Mouse (Mus musculus) left cerebral cortex, postnatal 4 days (tissue): ENCODE measurements at regions not wholly inside any gene's neighbourhood (a gene's known extent, or its start where the extent isn't known, plus 50 kb on each side); places are given as distances from the start of the nearest gene placed in this dataset.

Source experiments
- DNase-seq: peaks from one replicate; pipeline ENCODE4 v3.0.0-alpha.2; 2022
- intact Hi-C: fragments of 180-260 bp; cut with DNase I; formaldehyde crosslinking; loops from one replicate; pipeline ENCODE4 v1.15.1; 2025

DNA sequence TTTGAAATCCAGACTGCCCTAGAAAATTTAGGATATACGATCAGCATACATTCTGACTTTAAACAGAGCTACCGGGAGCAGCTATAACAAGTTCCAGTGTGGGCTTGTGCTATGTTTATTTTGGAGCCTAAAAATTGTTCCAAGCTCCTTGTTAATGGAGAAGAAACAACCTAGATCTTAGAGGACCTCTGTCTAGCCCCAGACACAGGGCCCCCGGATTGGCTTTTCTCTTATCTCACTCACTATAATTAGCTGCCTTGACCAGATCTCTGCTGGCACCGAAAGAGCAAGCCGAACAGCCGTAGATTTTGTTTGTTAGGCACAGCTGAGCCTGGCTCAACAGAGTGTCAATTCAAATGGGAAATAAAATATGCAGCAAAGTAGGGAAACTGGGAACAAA, 50.1 kb upstream of the Herpud2 start:
- intact Hi-C loops = no loop called here
- peak; percentile 3 for DNase-seq
